Mouse (Mus musculus) embryonic stem cell, embryonic (primary cell): Measurements from ENCODE around the gene Majin.

Source experiments
- CTCF ChIA-PET, 4 experiments: fragments of 300-600 bp in 2 of 4; fragments of 350-600 bp in 2 of 4; sonication (Branson Sonifier 250); formaldehyde crosslinking; loops; one replicate each; lab custom pipeline; 2022; ENCODE audit warnings: inconsistent platforms in 2 of 4; lab: Charles Lee
- POLR2A ChIA-PET, 4 experiments: fragments of 300-600 bp in 2 of 4; fragments of 350-600 bp in 2 of 4; sonication (Branson Sonifier 250); formaldehyde crosslinking; loops; one replicate each; lab custom pipeline; 2022; ENCODE audit warnings: antibody characterized with exemption in 4 of 4, inconsistent platforms in 1 of 4; lab: Charles Lee

Gene Majin

GRCm38 (mm10) chr19:6238740-6239139 is 54.6 kb downstream of the Majin start:
- CTCF ChIA-PET: interaction anchor here in 1 of 4 experiments (2.2 kb wide), 1 partner anchor 12 kb away, joined by 5 read pairs; the partner anchor contains the start of gene Gpha2
- POLR2A ChIA-PET: interaction anchor here in 2 of 4 experiments (0.6 to 3.1 kb wide), 16 partner anchors 12 to 182 kb away, joined by 3 to 12 read pairs (median 3); partner anchors contain the start of genes Ehd1 (in 2 of the 2), Gpha2 (in 2 of the 2), Arl2 (in 1 of the 2) and Batf2 (in 1 of the 2)

- POLR2A ChIA-PET: interaction anchor here in 1 of 4 experiments (1.1 to 3.1 kb wide), 3 partner anchors 14 to 101 kb away, joined by 3 to 12 read pairs (median 5); partner anchors contain the start of genes Cdc42bpg, Gpha2 and Map4k2
- CTCF ChIA-PET: interaction anchor here in 1 of 4 experiments (2.2 kb wide), 1 partner anchor 14 kb away, joined by 5 read pairs; the partner anchor contains the start of gene Gpha2
Observed at GRCm38 (mm10) chr19:6240136-6240535, 55.9 kb downstream of the Majin start.

- POLR2A ChIA-PET: interaction anchor here (0.5 to 2.6 kb wide), 47 partner anchors 9 to 798 kb away, joined by 3 to 27 read pairs (median 4); partner anchors contain the start of genes Ehd1 (in 2 of the 4), Arl2 (in 1 of the 4), Cdc42bpg (in 1 of the 4) and Cdc42ep2 (in 1 of the 4)
- CTCF ChIA-PET: interaction anchor here in 3 of 4 experiments (0.6 to 2.1 kb wide), 9 partner anchors 23 to 223 kb away, joined by 3 to 11 read pairs (median 5); partner anchors contain the start of genes Arl2 (in 1 of the 3) and Cdc42bpg (in 1 of the 3)
Observed at GRCm38 (mm10) chr19:6240725-6241124, 56.5 kb downstream of the Majin start.

- CTCF ChIA-PET: interaction anchor here (0.6 to 2.1 kb wide), 20 partner anchors 12 to 223 kb away, joined by 3 to 11 read pairs (median 5); partner anchors contain the start of genes Ehd1 (in 2 of the 4), Arl2 (in 1 of the 4), Cdc42bpg (in 1 of the 4) and Gpha2 (in 1 of the 4)
- POLR2A ChIA-PET: interaction anchor here (0.5 to 2.7 kb wide), 97 partner anchors 8 to 1217 kb away, joined by 3 to 27 read pairs (median 4); partner anchors contain the start of genes Cdc42bpg (in 2 of the 4), Cdca5 (in 2 of the 4), Ehd1 (in 2 of the 4) and Gpha2 (in 2 of the 4)
Observed at GRCm38 (mm10) chr19:6241274-6242107, 57.3 kb downstream of the Majin start, which contains the start of gene Atg2a. Gene Atg2a (plus strand): TSS chr19:6241668.

- POLR2A ChIA-PET: interaction anchor here (0.6 to 2.7 kb wide), 67 partner anchors 8 to 755 kb away, joined by 3 to 27 read pairs (median 4); partner anchors contain the start of genes Cdca5 (in 2 of the 4), Ehd1 (in 2 of the 4), Men1 (in 2 of the 4) and Sf1 (in 2 of the 4)
- CTCF ChIA-PET: interaction anchor here in 2 of 4 experiments (0.6 to 2.1 kb wide), 14 partner anchors 11 to 122 kb away, joined by 3 to 11 read pairs (median 4); partner anchors contain the start of genes Ehd1 (in 2 of the 2), Cdc42bpg (in 1 of the 2), Gpha2 (in 1 of the 2) and Men1 (in 1 of the 2)
Observed at GRCm38 (mm10) chr19:6242281-6242680, 58.1 kb downstream of the Majin start.

- ChIA-PET POLR2A (interaction anchor here in 3 of 4 experiments (0.8 to 2.7 kb wide), 19 partner anchors 9 to 397 kb away, joined by 3 to 27 read pairs (median 6); partner anchors contain the start of genes Sf1 (in 2 of the 3), Cdca5 (in 1 of the 3), Gpha2 (in 1 of the 3) and Men1 (in 1 of the 3)), CTCF (interaction anchor here in 1 of 4 experiments (1.2 to 1.9 kb wide), 3 partner anchors 18 to 23 kb away, joined by 3 to 8 read pairs (median 6); no protein-coding TSS in a partner anchor)
Observed at GRCm38 (mm10) chr19:6243226-6243625, 59.0 kb downstream of the Majin start.

GRCm38 (mm10) chr19:6245806-6246205 is 61.6 kb downstream of the Majin start:
- POLR2A ChIA-PET: interaction anchor here in 2 of 4 experiments (1.1 to 2.6 kb wide), 5 partner anchors 10 to 699 kb away, joined by 3 to 10 read pairs (median 3); partner anchors contain the start of genes Arl2 (in 1 of the 2), Ppp2r5b (in 1 of the 2) and Sf1 (in 1 of the 2)

GRCm38 (mm10) chr19:6247526-6248300 is 63.5 kb downstream of the Majin start:
- POLR2A ChIA-PET: interaction anchor here in 3 of 4 experiments (0.5 to 2.6 kb wide), 10 partner anchors 12 to 249 kb away, joined by 3 to 10 read pairs (median 3); partner anchors contain the start of genes Cdca5 (in 1 of the 3), Ehd1 (in 1 of the 3), Gpha2 (in 1 of the 3) and Ppp2r5b (in 1 of the 3)
- CTCF ChIA-PET: interaction anchor here in 3 of 4 experiments (0.6 to 1.2 kb wide), 6 partner anchors 9 to 162 kb away, joined by 3 to 8 read pairs (median 3); partner anchors contain the start of gene Map4k2 (in 1 of the 3)

More at GRCm38 (mm10) chr19:6245806-6246205, 61.6 kb downstream of the Majin start:
- CTCF ChIA-PET: interaction anchor here in 2 of 4 experiments (1.1 to 1.3 kb wide), 2 partner anchors 20 to 24 kb away, joined by 3 to 4 read pairs; no protein-coding TSS in a partner anchor

GRCm38 (mm10) chr19:6253021-6253420 is 68.8 kb downstream of the Majin start:
- CTCF ChIA-PET: interaction anchor here in 3 of 4 experiments (0.5 to 2.0 kb wide), 5 partner anchors 10 to 796 kb away, joined by 3 to 11 read pairs (median 4); no protein-coding TSS in a partner anchor
- POLR2A ChIA-PET: interaction anchor here (0.5 to 2.3 kb wide), 15 partner anchors 9 to 129 kb away, joined by 3 to 12 read pairs (median 4); partner anchors contain the start of genes Atg2a (in 1 of the 4) and Ppp2r5b (in 1 of the 4)

GRCm38 (mm10) chr19:6260428-6260827 is 76.2 kb downstream of the Majin start:
- CTCF ChIA-PET: interaction anchor here in 3 of 4 experiments (0.6 to 2.1 kb wide), 28 partner anchors 9 to 612 kb away, joined by 3 to 14 read pairs (median 4); partner anchors contain the start of genes Cdc42bpg (in 2 of the 3), Men1 (in 2 of the 3), Atg2a (in 1 of the 3) and Cdc42ep2 (in 1 of the 3)
- POLR2A ChIA-PET: interaction anchor here in 2 of 4 experiments (0.8 to 34.9 kb wide), 11 partner anchors 10 to 103 kb away, joined by 3 to 829 read pairs (median 4); partner anchors contain the start of genes Map4k2 (in 1 of the 2), Men1 (in 1 of the 2) and Sf1 (in 1 of the 2)

- POLR2A ChIA-PET: interaction anchor here in 2 of 4 experiments (0.6 to 34.9 kb wide), 12 partner anchors 9 to 784 kb away, joined by 3 to 829 read pairs (median 4); partner anchors contain the start of genes Cdc42bpg (in 1 of the 2), Map4k2 (in 1 of the 2), Men1 (in 1 of the 2) and Sf1 (in 1 of the 2)
- CTCF ChIA-PET: interaction anchor here (0.6 to 5.7 kb wide), 40 partner anchors 9 to 612 kb away, joined by 3 to 63 read pairs (median 4); partner anchors contain the start of genes Cdc42bpg (in 2 of the 4), Ehd1 (in 2 of the 4), Men1 (in 2 of the 4) and Arl2 (in 1 of the 4)
Observed at GRCm38 (mm10) chr19:6260946-6261345, 76.8 kb downstream of the Majin start.

GRCm38 (mm10) chr19:6261379-6261778 is 77.2 kb downstream of the Majin start:
- ChIA-PET POLR2A (interaction anchor here in 2 of 4 experiments (0.6 to 34.9 kb wide), 11 partner anchors 9 to 783 kb away, joined by 3 to 829 read pairs (median 4); partner anchors contain the start of genes Cdc42bpg (in 1 of the 2), Map4k2 (in 1 of the 2) and Sf1 (in 1 of the 2)), CTCF (interaction anchor here (0.7 to 5.7 kb wide), 30 partner anchors 9 to 613 kb away, joined by 3 to 63 read pairs (median 4); partner anchors contain the start of genes Men1 (in 2 of the 4), Arl2 (in 1 of the 4), Atg2a (in 1 of the 4) and Cdc42bpg (in 1 of the 4))

GRCm38 (mm10) chr19:6262222-6262621 is 78.0 kb downstream of the Majin start:
- CTCF ChIA-PET: interaction anchor here (0.7 to 8.2 kb wide), 21 partner anchors 9 to 262 kb away, joined by 3 to 66 read pairs (median 4); partner anchors contain the start of genes Cdc42bpg (in 2 of the 4), Ehd1 (in 1 of the 4), Map4k2 (in 1 of the 4) and Men1 (in 1 of the 4)
- POLR2A ChIA-PET: interaction anchor here in 2 of 4 experiments (0.7 to 34.9 kb wide), 14 partner anchors 8 to 121 kb away, joined by 3 to 829 read pairs (median 6); partner anchors contain the start of genes Ehd1 (in 2 of the 2), Arl2 (in 1 of the 2), Atg2a (in 1 of the 2) and Batf2 (in 1 of the 2)

GRCm38 (mm10) chr19:6262839-6263433 is 78.7 kb downstream of the Majin start:
- CTCF ChIA-PET: interaction anchor here (0.6 to 8.2 kb wide), 31 partner anchors 8 to 261 kb away, joined by 3 to 66 read pairs (median 3); partner anchors contain the start of genes Cdc42bpg (in 3 of the 4), Men1 (in 2 of the 4), Arl2 (in 1 of the 4) and Ehd1 (in 1 of the 4)

More at GRCm38 (mm10) chr19:6262839-6263433, 78.7 kb downstream of the Majin start:
- POLR2A ChIA-PET: interaction anchor here (0.6 to 34.9 kb wide), 31 partner anchors 9 to 196 kb away, joined by 3 to 829 read pairs (median 5); partner anchors contain the start of genes Ehd1 (in 2 of the 4), Arl2 (in 1 of the 4), Atg2a (in 1 of the 4) and Batf2 (in 1 of the 4)
